Mouse (Mus musculus): ENCODE measurements at regions not wholly inside any gene's neighbourhood (a gene's known extent, or its start where the extent isn't known, plus 50 kb on each side); places are given as distances from the start of the nearest gene placed in this dataset.

GRCm38 (mm10) chr10:43749496-43750110 lies 151.9 kb downstream of the Qrsl1 start:
- no peak for DNase-seq (ENCODE audit: low spot score in 2 of 2)

DNA sequence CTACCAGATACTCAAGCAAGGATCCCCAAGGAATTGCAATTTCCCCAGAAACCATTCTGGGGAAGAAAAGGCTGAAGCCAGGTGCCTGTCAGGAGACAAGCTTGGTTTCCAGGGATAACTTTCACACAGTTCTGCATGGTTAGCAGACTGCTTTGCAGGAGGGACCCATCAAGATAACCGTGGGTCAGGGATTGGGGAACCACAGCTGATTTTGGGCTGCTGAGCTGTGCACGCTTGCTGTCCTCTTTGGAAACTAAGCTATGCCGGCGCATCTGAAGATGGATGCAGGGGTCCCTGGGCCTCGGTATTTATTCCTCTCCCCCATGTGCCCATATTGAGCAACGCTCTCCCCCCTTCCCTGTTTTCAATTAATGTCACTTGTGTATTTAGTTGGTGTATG lies 151.1 kb downstream of the Qrsl1 start:
- DNase-seq (ENCODE audit: low spot score in 2 of 2): no peak

DNA sequence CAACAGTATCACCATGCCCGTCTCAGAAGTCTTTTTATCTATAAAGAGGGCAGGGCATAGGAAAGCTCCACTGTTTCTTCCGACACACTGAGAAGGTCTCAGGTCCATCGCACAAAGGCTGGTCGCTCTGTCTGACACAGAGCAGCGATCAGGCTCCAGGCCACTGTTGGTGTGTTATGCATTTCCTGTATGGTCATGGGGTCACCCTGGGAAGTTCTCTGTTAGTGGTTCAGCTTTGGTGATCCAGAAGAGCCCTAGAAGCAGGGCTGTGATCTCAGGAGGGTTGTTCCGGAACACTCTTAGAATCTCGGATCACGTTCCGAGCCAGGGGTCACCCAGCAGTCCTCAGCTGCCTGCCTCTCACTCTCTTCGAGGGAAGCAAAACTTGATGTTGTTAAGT lies 150.7 kb downstream of the Qrsl1 start:
- DNase-seq (ENCODE audit: low spot score in 2 of 2): no peak

- DNase-seq (ENCODE audit: low spot score in 2 of 2): peak; percentile 29 to 75
Observed at GRCm38 (mm10) chr10:43751881-43752675, 149.5 kb downstream of the Qrsl1 start.

- no peak for DNase-seq (ENCODE audit: low spot score in 2 of 2)
Observed at GRCm38 (mm10) chr10:43756881-43757565, 144.5 kb downstream of the Qrsl1 start.

- no peak for DNase-seq (ENCODE audit: low spot score in 2 of 2)
Observed at GRCm38 (mm10) chr10:43758124-43759025, 143.2 kb downstream of the Qrsl1 start.

DNA sequence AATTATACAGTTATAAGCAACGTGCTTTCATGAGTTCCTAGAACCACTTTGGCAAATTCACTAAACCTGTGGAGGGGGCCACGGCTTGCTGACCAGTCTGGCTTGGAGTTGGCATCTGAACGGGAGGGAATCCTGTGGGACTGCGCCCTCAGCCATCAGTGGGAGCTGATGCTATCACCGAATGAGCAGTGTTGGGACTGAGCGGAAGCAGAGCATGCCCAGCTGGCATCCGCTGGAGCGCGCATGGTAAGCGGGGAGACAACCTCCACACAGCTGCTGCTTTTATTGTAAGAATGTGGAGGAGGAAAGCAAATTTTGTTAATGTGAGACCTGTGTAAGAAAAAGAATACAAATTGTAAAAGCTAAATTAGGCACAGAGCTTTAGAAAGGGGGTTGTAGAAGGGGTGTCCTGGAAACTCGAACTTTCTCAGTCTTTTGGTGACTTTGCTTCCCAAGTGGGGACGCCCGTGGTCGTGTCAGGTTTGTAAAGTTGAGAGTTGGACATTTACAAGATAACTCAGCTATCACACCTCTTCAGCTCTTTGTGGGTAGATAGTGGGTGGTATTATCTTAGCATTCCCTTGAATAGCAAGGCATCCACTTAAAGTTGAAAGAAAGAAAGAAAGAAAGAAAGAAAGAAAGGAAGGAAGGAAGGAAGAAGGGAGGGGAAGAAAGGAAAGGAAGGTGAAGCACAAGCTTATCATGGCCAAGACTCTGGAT lies 142.2 kb downstream of the Qrsl1 start:
- no peak for DNase-seq (ENCODE audit: low spot score in 2 of 2)

GRCm38 (mm10) chr10:43759906-43760281 lies 141.7 kb downstream of the Qrsl1 start:
- no peak for DNase-seq (ENCODE audit: low spot score in 2 of 2)

- DNase-seq (ENCODE audit: low spot score in 2 of 2): no peak
Observed at GRCm38 (mm10) chr10:43761979-43762570, 139.5 kb downstream of the Qrsl1 start.

DNA sequence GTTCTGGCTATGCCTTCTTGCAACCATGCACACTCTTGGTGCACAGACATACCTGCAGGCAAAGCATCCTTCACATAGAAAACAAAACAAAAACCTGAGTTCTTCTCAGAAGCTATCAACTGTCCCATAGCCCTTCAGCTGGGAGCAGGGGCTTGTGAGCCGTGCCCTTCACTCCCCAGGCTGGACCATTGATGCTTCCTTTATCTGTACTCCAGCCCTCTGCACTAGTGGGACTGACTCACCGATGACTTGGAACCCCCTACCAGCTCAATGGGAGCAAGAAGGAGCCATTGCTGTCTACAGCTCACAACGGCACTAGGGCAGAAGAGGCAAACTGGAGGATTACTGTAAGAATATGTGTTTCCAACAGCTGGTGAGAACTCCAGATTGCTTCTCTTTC lies 137.0 kb downstream of the Qrsl1 start:
- no peak for DNase-seq (ENCODE audit: low spot score in 2 of 2)

- no peak for DNase-seq (ENCODE audit: low spot score in 2 of 2)
Observed at GRCm38 (mm10) chr10:43765275-43765674, 136.3 kb downstream of the Qrsl1 start.

DNA sequence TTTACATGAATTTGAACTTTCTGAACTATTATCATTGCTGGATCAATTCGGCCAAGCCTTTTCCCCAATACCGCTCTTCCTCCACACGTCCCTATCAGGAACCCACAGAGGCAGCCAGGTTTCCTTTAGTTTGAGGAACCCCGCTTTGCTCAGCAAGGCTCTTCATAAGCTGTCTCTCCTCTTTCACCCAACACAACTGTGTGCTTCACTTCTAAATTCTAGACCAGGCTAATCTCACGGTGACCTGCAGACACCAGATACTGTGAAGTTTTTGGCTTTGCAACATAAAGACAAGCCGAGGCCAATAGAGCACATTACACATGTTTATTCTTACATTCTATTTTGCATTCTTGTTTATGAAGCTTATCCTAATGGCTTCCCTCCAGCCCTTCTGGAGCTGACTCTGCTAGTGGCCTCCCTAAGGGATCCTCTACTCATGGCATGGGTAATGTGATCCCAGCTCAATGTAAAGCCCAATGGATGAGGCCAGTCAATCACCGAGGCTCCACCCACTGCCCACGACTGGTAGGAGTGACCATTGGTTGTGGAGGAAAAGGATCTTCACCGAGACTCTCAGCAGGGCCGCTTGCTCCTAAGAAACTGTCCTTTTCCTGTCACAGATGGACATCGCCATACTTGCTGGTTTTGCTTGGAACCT lies 135.6 kb downstream of the Qrsl1 start:
- DNase-seq (ENCODE audit: low spot score in 2 of 2): no peak

- DNase-seq (ENCODE audit: low spot score in 2 of 2): no peak
Observed at GRCm38 (mm10) chr10:43767961-43768726, 133.4 kb downstream of the Qrsl1 start.

DNA sequence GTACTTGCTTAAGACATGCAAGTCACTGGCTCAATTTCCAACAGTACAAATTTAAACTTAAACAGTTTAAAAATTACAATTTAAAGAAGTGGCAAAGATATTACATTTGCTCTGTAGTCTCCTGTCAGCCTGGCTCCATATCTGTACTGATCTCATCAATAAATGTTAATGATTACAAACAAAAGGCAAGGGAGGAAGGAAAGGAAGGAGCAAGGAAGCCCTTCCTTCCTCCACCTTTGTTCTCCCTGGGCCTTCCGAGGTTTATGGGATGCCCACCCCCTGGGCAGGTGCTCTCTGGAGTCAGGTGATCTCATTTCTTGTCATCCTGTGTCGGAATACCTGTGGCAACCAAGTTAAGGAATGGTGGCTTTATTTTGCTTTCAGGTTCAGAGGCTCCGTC lies 132.5 kb downstream of the Qrsl1 start:
- no peak for DNase-seq (ENCODE audit: low spot score in 2 of 2)

GRCm38 (mm10) chr10:43775807-43776206 lies 125.7 kb downstream of the Qrsl1 start:
- DNase-seq (ENCODE audit: low spot score in 2 of 2): no peak

DNA sequence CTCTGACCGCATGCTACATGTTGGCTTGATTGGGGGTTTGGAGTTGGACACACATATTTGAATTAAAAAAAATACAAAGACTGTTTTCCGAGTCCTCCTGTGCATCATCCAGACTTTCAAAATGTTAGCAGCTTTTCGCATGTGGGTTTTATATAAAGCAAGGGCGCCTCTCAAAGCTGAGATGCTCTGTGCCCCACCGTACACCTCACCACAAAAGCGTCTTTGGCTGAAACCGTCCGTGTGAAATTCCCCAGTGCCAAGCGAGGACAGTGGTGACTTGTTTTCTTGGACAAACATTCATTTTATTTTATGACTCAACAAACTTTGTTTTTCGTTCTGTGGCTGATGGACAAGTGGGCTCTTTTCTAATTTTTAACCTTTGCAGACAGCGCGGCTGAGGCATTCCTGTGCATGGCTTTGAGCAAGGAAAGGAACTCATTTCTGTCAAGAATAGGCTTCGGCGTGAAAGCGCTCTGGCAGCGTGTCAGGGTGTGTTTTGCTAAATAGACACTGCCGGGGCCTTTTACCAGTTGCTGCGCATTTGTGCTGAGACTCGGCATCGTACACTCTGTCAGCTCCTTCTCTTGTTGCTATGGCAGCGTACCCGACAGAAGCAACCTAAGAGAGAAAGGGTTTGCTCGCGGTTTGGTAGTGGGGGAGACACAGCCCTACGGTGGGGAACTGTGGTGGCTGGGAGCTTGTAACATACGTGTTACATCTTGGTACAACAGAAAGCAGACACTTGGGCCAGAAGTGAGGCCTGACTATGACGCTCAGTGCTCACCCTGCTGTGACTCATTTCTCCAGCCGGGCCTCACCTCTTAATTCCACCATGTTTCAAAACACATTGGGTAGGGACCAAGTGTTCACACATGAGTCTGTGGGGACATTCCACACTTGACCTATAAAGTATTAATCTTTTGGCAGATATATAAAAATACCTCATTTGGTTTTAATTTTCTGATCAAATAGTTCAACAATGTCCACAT lies 123.6 kb downstream of the Qrsl1 start:
- peak in 1 of 2 experiments; percentile 3 for DNase-seq (ENCODE audit: low spot score in 2 of 2)

- DNase-seq (ENCODE audit: low spot score in 2 of 2): no peak
Observed at GRCm38 (mm10) chr10:43780571-43780970, 121.0 kb downstream of the Qrsl1 start.

DNA sequence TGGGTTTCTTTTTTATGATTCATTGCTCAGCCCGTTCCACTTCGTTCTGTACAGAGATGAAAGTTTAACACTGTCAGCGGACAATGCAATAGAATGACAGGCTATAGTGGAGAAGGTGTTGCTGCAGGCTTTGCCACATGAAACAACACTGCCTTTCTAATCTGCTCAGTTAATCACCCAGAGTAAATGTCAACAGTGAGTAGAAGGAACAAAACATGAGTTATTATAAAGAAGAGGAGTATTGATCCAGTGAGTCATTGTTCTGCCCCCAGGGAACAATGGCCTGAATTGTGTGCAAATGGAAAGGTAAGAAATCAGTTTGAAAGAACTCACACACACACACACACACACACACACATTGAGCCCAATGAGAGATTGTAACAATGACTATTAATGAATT lies 118.2 kb downstream of the Qrsl1 start:
- DNase-seq (ENCODE audit: low spot score in 2 of 2): no peak

Data from cerebellum, postnatal 4 days (tissue).